Mouse (Mus musculus) heart, postnatal 0 days (tissue): ENCODE data around the gene Zkscan8. TPM values are rescaled to one million over a fixed set of nuclear protein-coding genes. Genes with fewer than 3 reads are reported as not detected.

ENCODE experiments used
- ATAC-seq: fragments of 200-750 bp; cut with Nextera tagmentation; 2 replicates; pipeline ENCODE4 v1.8.0; 2017; ENCODE audit warnings: low read depth, moderate number of reproducible peaks, moderate library complexity; ENCODE audit not compliant: insufficient read depth
- DNase-seq: peaks from one replicate; pipeline ENCODE4 v3.0.0-alpha.2; 2016; ENCODE audit warnings: low spot score
- H3K27ac ChIP-seq: fragments of 300-500 bp; sonication (generic); 2 replicates; pipeline ENCODE4 v1.5.1; 2014; ENCODE audit warnings: low read depth, mild to moderate bottlenecking
- H3K27me3 ChIP-seq: fragments of 300-500 bp; sonication (generic); 2 replicates; pipeline ENCODE4 v1.6.1; 2014; ENCODE audit warnings: low read length, mixed read lengths; ENCODE audit not compliant: control insufficient read depth, insufficient read depth
- H3K36me3 ChIP-seq: fragments of 300-500 bp; sonication (generic); replicated peaks from 2 replicates; pipeline ENCODE4 v1.6.1; 2014; ENCODE audit warnings: low read length, mixed read lengths; ENCODE audit not compliant: control insufficient read depth, insufficient read depth
- H3K4me1 ChIP-seq: fragments of 300-500 bp; sonication (generic); 2 replicates; pipeline ENCODE4 v1.6.1; 2014; ENCODE audit warnings: antibody characterized with exemption; ENCODE audit not compliant: control insufficient read depth, insufficient read depth
- H3K4me2 ChIP-seq: fragments of 300-500 bp; sonication (generic); 2 replicates; pipeline ENCODE4 v1.6.1; 2014; ENCODE audit warnings: low read depth, mild to moderate bottlenecking, low read length, moderate library complexity
- H3K4me3 ChIP-seq: fragments of 300-500 bp; sonication (generic); 2 replicates; pipeline ENCODE4 v1.5.1; 2014; ENCODE audit warnings: low read depth, low read length
- H3K9ac ChIP-seq: fragments of 300-500 bp; sonication (generic); replicated peaks from 2 replicates; pipeline ENCODE4 v1.6.1; 2014; ENCODE audit warnings: low read depth, low read length, mixed read lengths
- H3K9me3 ChIP-seq: fragments of 300-500 bp; sonication (generic); replicated peaks from 2 replicates; pipeline ENCODE4 v1.6.1; 2016; ENCODE audit warnings: low read length; ENCODE audit not compliant: control insufficient read depth
- CTCF ChIP-seq: IDR thresholded peaks from 2 replicates; pipeline ENCODE4 v1.5.1; 2016; ENCODE audit warnings: antibody characterized with exemption, control low read depth, low read depth
- EP300 ChIP-seq: IDR thresholded peaks from 2 replicates; pipeline ENCODE4 v1.6.1; 2016; ENCODE audit warnings: antibody characterized with exemption, low read depth
- WGBS: fragments of 180-500 bp; shearing (Covaris S2); extraction: QIAGEN DNeasy Blood & Tissue Kit; methylation state at CpG from one replicate; pipeline ENCODE4 v1.1.7; 2014; 5-methylcytosine and 5-hydroxymethylcytosine counted together
- polyA plus RNA-seq: library from polyadenylated mRNA; unstranded; fragments of >200 nt; fragmentation: Nextera tagmentation; extraction: Ambion mirVana; gene quantifications from 2 replicates; pipeline ENCODE4 v1.2.1, GENCODE M21; 2015
- total RNA-seq: library from RNA; depleted of rRNA; stranded (reverse); fragments of >200 nt; gene quantifications from 2 replicates; pipeline ENCODE4 v1.2.3, GENCODE M21; 2014; ENCODE audit warnings: low replicate concordance; rRNA removed

Zkscan8 gene
- total and polyA plus RNA-seq, 2 experiments from 2014 or later: 3.4 to 10.9 TPM

DNA sequence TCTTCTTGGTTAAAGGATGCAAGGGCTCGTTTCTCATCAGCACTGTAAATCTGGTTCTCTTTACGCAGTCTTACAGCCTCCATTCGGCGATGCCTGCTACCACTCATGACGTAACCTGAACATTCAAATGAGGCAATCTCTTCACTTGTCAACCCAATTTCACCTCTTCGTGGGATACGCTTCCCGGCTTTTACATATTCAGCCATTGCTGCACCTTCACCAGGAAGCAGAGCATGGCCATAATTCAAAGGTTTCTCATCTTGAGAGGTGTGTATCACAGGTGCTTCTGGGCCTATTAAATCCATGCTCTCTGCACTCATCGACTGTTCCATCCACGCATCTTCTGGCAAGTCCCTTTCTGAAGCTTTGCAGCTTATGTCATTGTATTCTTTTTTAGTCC is 63.6 kb downstream of the Zkscan8 start:
- Histone ChIP-seq H3K4me1 (no peaks in the 10 kb centered on the region), H3K4me2 (no peak overlapping the region), H3K4me3 (no peak overlapping the region), H3K36me3 (no peaks in the 10 kb centered on the region), H3K9me3 (no peaks in the 10 kb centered on the region), H3K9ac (no peak overlapping the region), H3K27ac (no peak overlapping the region), H3K27me3 (no peaks in the 10 kb centered on the region)
- ATAC-seq: no peak
- WGBS: 85% methylated on average over 10 of the region's 10 CpGs
- TF ChIP-seq EP300 (no peak), CTCF (no peak)
- DNase-seq: no peak

Other genes starting within 250 kb of the Zkscan8 start
- gene Gpx5, start 238.4 kb downstream of the Zkscan8 start, total RNA-seq: not detected in 2 replicates
- not detected in 2 replicates for gene Gpx5, start 238.4 kb downstream of the Zkscan8 start, polyA plus RNA-seq
- not detected in 2 replicates for gene Gpx6, start 219.0 kb downstream of the Zkscan8 start, total RNA-seq
- gene Gpx6, start 219.0 kb downstream of the Zkscan8 start, polyA plus RNA-seq: not detected in 2 replicates
- not detected in 2 replicates for gene Olfr1367, start 184.2 kb downstream of the Zkscan8 start, total RNA-seq
- not detected in 2 replicates for gene Olfr1367, start 184.2 kb downstream of the Zkscan8 start, polyA plus RNA-seq
- 3.6 and 7.8 TPM in 2 replicates for gene Zscan12, start 168.3 kb downstream of the Zkscan8 start, total RNA-seq
- 5.2 TPM in 2 replicates for gene Zscan12, start 168.3 kb downstream of the Zkscan8 start, polyA plus RNA-seq
- 32.7 and 40.8 TPM in 2 replicates for gene Zkscan3, start 128.4 kb downstream of the Zkscan8 start, total RNA-seq
- 49.1 and 54.5 TPM in 2 replicates for gene Zkscan3, start 128.4 kb downstream of the Zkscan8 start, polyA plus RNA-seq
- gene Pgbd1, start 90.1 kb downstream of the Zkscan8 start, total RNA-seq: 1.7 and 1.9 TPM in 2 replicates
- gene Pgbd1, start 90.1 kb downstream of the Zkscan8 start, polyA plus RNA-seq: 1.5 and 2.1 TPM in 2 replicates
- 14.1 and 17.5 TPM in 2 replicates for gene Zscan26, start 77.4 kb downstream of the Zkscan8 start, total RNA-seq
- 19.5 and 22.4 TPM in 2 replicates for gene Zscan26, start 77.4 kb downstream of the Zkscan8 start, polyA plus RNA-seq
- not detected in 2 replicates for gene Nkapl, start 62.6 kb downstream of the Zkscan8 start, total RNA-seq
- 1.8 and 2.1 TPM in 2 replicates for gene Nkapl, start 62.6 kb downstream of the Zkscan8 start, polyA plus RNA-seq
- 0.70 and 1.7 TPM in 2 replicates for gene Zkscan4, start 52.2 kb downstream of the Zkscan8 start, total RNA-seq
- gene Zkscan4, start 52.2 kb downstream of the Zkscan8 start, polyA plus RNA-seq: 1.9 and 2.0 TPM in 2 replicates
- not detected in 2 replicates for gene Gm10065, start 51.7 kb downstream of the Zkscan8 start, total RNA-seq
- not detected in 2 replicates for gene Gm10065, start 51.7 kb downstream of the Zkscan8 start, polyA plus RNA-seq
- 0.08 and 0.15 TPM in 2 replicates for gene AK157302, start 35.9 kb downstream of the Zkscan8 start, total RNA-seq
- 0.93 and 1.3 TPM in 2 replicates for gene AK157302, start 35.9 kb downstream of the Zkscan8 start, polyA plus RNA-seq
- gene Gm11273, start 29.7 kb downstream of the Zkscan8 start, total RNA-seq: 54.7 and 58.8 TPM in 2 replicates
- 27.8 and 29.0 TPM in 2 replicates for gene Gm11273, start 29.7 kb downstream of the Zkscan8 start, polyA plus RNA-seq
- not detected in 2 replicates for gene Olfr1366, start 11.7 kb upstream of the Zkscan8 start, total RNA-seq
- not detected in 2 replicates for gene Olfr1366, start 11.7 kb upstream of the Zkscan8 start, polyA plus RNA-seq
- not detected in 2 replicates for gene Olfr1535, start 28.8 kb upstream of the Zkscan8 start, total RNA-seq
- 0.03 TPM in 1 of 2 replicates, not detected in the other for gene Olfr1535, start 28.8 kb upstream of the Zkscan8 start, polyA plus RNA-seq
- not detected in 2 replicates for gene Olfr1364, start 50.6 kb upstream of the Zkscan8 start, total RNA-seq
- not detected in 2 replicates for gene Olfr1364, start 50.6 kb upstream of the Zkscan8 start, polyA plus RNA-seq
- gene Olfr1362, start 82.9 kb upstream of the Zkscan8 start, total RNA-seq: not detected in 2 replicates
- gene Olfr1362, start 82.9 kb upstream of the Zkscan8 start, polyA plus RNA-seq: not detected in 2 replicates
- gene Olfr11, start 111.4 kb upstream of the Zkscan8 start, total RNA-seq: not detected in 2 replicates
- gene Olfr11, start 111.4 kb upstream of the Zkscan8 start, polyA plus RNA-seq: not detected in 2 replicates
- not detected in 2 replicates for gene Olfr1361, start 132.3 kb upstream of the Zkscan8 start, total RNA-seq
- not detected in 2 replicates for gene Olfr1361, start 132.3 kb upstream of the Zkscan8 start, polyA plus RNA-seq
- not detected in 2 replicates for gene Olfr1360, start 146.3 kb upstream of the Zkscan8 start, total RNA-seq
- gene Olfr1360, start 146.3 kb upstream of the Zkscan8 start, polyA plus RNA-seq: not detected in 2 replicates
- not detected in 2 replicates for gene Olfr1359, start 167.0 kb upstream of the Zkscan8 start, total RNA-seq
- gene Olfr1359, start 167.0 kb upstream of the Zkscan8 start, polyA plus RNA-seq: not detected in 2 replicates
- 431 and 666 TPM in 2 replicates for gene Hist1h2bl, start 185.0 kb upstream of the Zkscan8 start, total RNA-seq
- gene Hist1h2bl, start 185.0 kb upstream of the Zkscan8 start, polyA plus RNA-seq: 0.55 and 0.98 TPM in 2 replicates
- 828 and 1,538 TPM in 2 replicates for gene Hist1h2ai, start 185.3 kb upstream of the Zkscan8 start, total RNA-seq
- 3.6 and 4.3 TPM in 2 replicates for gene Hist1h2ai, start 185.3 kb upstream of the Zkscan8 start, polyA plus RNA-seq
- 1,332 and 1,437 TPM in 2 replicates for gene Hist1h3h, start 186.5 kb upstream of the Zkscan8 start, total RNA-seq
- gene Hist1h3h, start 186.5 kb upstream of the Zkscan8 start, polyA plus RNA-seq: 1.8 TPM in 1 of 2 replicates, not detected in the other
- gene Hist1h2bm, start 190.9 kb upstream of the Zkscan8 start, total RNA-seq: 1,438 and 1,618 TPM in 2 replicates
- 0.60 and 0.90 TPM in 2 replicates for gene Hist1h2bm, start 190.9 kb upstream of the Zkscan8 start, polyA plus RNA-seq
- gene Hist1h4j, start 203.9 kb upstream of the Zkscan8 start, total RNA-seq: 962 and 1,129 TPM in 2 replicates
- 0.20 and 0.27 TPM in 2 replicates for gene Hist1h4j, start 203.9 kb upstream of the Zkscan8 start, polyA plus RNA-seq
- 470 and 1,132 TPM in 2 replicates for gene Hist1h4k, start 219.4 kb upstream of the Zkscan8 start, total RNA-seq
- gene Hist1h4k, start 219.4 kb upstream of the Zkscan8 start, polyA plus RNA-seq: 0.55 and 1.4 TPM in 2 replicates
- gene Hist1h2ak, start 222.7 kb upstream of the Zkscan8 start, total RNA-seq: 128 and 633 TPM in 2 replicates
- gene Hist1h2ak, start 222.7 kb upstream of the Zkscan8 start, polyA plus RNA-seq: 10.3 and 10.7 TPM in 2 replicates
- gene Hist1h2bn, start 223.0 kb upstream of the Zkscan8 start, total RNA-seq: 1,069 and 1,692 TPM in 2 replicates
- 0.94 and 2.5 TPM in 2 replicates for gene Hist1h2bn, start 223.0 kb upstream of the Zkscan8 start, polyA plus RNA-seq
- gene Hist1h1b, start 249.5 kb upstream of the Zkscan8 start, total RNA-seq: 356 and 550 TPM in 2 replicates
- gene Hist1h1b, start 249.5 kb upstream of the Zkscan8 start, polyA plus RNA-seq: 4.7 and 5.4 TPM in 2 replicates